Mouse (Mus musculus): ENCODE measurements around the gene Tmcc2.

GRCm38 (mm10) chr1:132329656-132330055, 61.4 kb downstream of the Tmcc2 start:
- no peak for TF ChIP-seq EP300 (IDR thresholded peaks at IDR 0.05; ENCODE audit: low read length)
- TF ChIP-seq POLR2A (IDR thresholded peaks at IDR 0.05; ENCODE audit: low read depth, low read length) = no peak
- TF ChIP-seq ELF1 (IDR thresholded peaks at IDR 0.05; ENCODE audit: low read depth, low read length) = no peak
- no peak for TF ChIP-seq NELFE (IDR thresholded peaks at IDR 0.05; ENCODE audit: low read depth, low read length)
- TF ChIP-seq TBP (conservative IDR thresholded peaks at IDR 0.05; ENCODE audit: low read depth, low read length) = no peak
- TF ChIP-seq GABPA (IDR thresholded peaks at IDR 0.05; ENCODE audit: insufficient replicate concordance, low read depth, low read length) = no peak
- TF ChIP-seq CTCF (conservative IDR thresholded peaks at IDR 0.05 in 1 of 2, IDR thresholded peaks at IDR 0.05 in 1 of 2; ENCODE audit: low read depth in 2 of 2, low read length in 2 of 2) = no peak
- no peak for TF ChIP-seq MAFK (IDR thresholded peaks at IDR 0.05; ENCODE audit: insufficient replicate concordance, low read length)
- no peak for TF ChIP-seq POLR2AphosphoS2 (IDR thresholded peaks at IDR 0.05; ENCODE audit: low read depth, low read length)
- TF ChIP-seq RCOR1 (conservative IDR thresholded peaks at IDR 0.05; ENCODE audit: low read depth, low read length) = no peak
- TF ChIP-seq ZC3H11A (IDR thresholded peaks at IDR 0.05; ENCODE audit: low read depth, low read length) = no peak
- no peak for TF ChIP-seq ZNF384 (IDR thresholded peaks at IDR 0.05; ENCODE audit: low read depth, low read length)

Data from CH12.LX (cell line).